Mouse (Mus musculus) adrenal gland, adult 18-20 months (tissue): ENCODE results near the gene Tfap4. TPM values are rescaled to one million over a fixed set of nuclear protein-coding genes. Genes with fewer than 3 reads are reported as not detected.
"Not testable (repeated sequence)": the region's sequence is repeated elsewhere in the genome, so short reads cannot be mapped to it uniquely, and the experiment has no call there.

Source experiments
- DNase-seq, 2 experiments: peaks; one replicate each; pipeline ENCODE4 v3.0.0; 2021 to 2022; ENCODE audit warnings: low spot score in 2 of 2
- total RNA-seq, 2 experiments: library from RNA; stranded (reverse); gene quantifications; 1 replicate in 1 of 2; 2 replicates in 1 of 2; pipeline ENCODE4 v1.2.3; 2021

Gene Tfap4
- total RNA-seq, 2 experiments from 2014 or later, result 5.1 to 5.7 TPM

- DNase-seq, result no peak
Observed at GRCm38 (mm10) chr16:4557085-4557484, 2.6 kb downstream of the Tfap4 start.

GRCm38 (mm10) chr16:4555555-4555954 lies 4.1 kb downstream of the Tfap4 start:
- no peak for DNase-seq

- no peak for DNase-seq
Observed at GRCm38 (mm10) chr16:4552829-4553550, 6.7 kb downstream of the Tfap4 start.

- no peak for DNase-seq
Observed at GRCm38 (mm10) chr16:4551885-4552284, 7.8 kb downstream of the Tfap4 start.

- peak; percentile 64 to 69 for DNase-seq
Observed at GRCm38 (mm10) chr16:4551056-4551455, 8.6 kb downstream of the Tfap4 start.

- DNase-seq, result no peak
Observed at GRCm38 (mm10) chr16:4548953-4549688, 10.5 kb downstream of the Tfap4 start.

GRCm38 (mm10) chr16:4547611-4548010 lies 12.0 kb downstream of the Tfap4 start:
- DNase-seq, result no peak

GRCm38 (mm10) chr16:4546838-4547237 lies 12.8 kb downstream of the Tfap4 start:
- DNase-seq, result no peak

- DNase-seq, result no peak
Observed at GRCm38 (mm10) chr16:4544845-4545244, 14.8 kb downstream of the Tfap4 start.

GRCm38 (mm10) chr16:4543266-4543665 lies 16.4 kb downstream of the Tfap4 start:
- no peak for DNase-seq

- no peak for DNase-seq
Observed at GRCm38 (mm10) chr16:4542236-4542774, 17.3 kb downstream of the Tfap4 start.

GRCm38 (mm10) chr16:4541501-4542198 lies 18.0 kb downstream of the Tfap4 start, which contains the start of gene Srl:
Srl (minus strand) TSS chr16:4541816.
- DNase-seq, result peak; percentile 98 to 99

- DNase-seq, result no peak
Observed at GRCm38 (mm10) chr16:4541033-4541432, 18.6 kb downstream of the Tfap4 start.

- DNase-seq, result no peak
Observed at GRCm38 (mm10) chr16:4540064-4540775, 19.4 kb downstream of the Tfap4 start.

- DNase-seq, result no peak
Observed at GRCm38 (mm10) chr16:4539521-4539920, 20.1 kb downstream of the Tfap4 start.

GRCm38 (mm10) chr16:4537616-4538358 lies 21.9 kb downstream of the Tfap4 start:
- no peak for DNase-seq

- DNase-seq, result not testable (repeated sequence)
Observed at GRCm38 (mm10) chr16:4527373-4527772, 32.3 kb downstream of the Tfap4 start.

- DNase-seq, result no peak
Observed at GRCm38 (mm10) chr16:4523313-4524004, 36.2 kb downstream of the Tfap4 start.

- no peak for DNase-seq
Observed at GRCm38 (mm10) chr16:4522879-4523278, 36.8 kb downstream of the Tfap4 start.
